Mouse (Mus musculus): ENCODE data around the gene Akap4. TPM values are rescaled to one million over a fixed set of nuclear protein-coding genes. Genes with fewer than 3 reads are reported as not detected.
A peak's percentile ranks its signal among the peaks of the same experiment; 100 is the strongest.

The Akap4 gene
- total RNA-seq (2021) = not detected

DNA sequence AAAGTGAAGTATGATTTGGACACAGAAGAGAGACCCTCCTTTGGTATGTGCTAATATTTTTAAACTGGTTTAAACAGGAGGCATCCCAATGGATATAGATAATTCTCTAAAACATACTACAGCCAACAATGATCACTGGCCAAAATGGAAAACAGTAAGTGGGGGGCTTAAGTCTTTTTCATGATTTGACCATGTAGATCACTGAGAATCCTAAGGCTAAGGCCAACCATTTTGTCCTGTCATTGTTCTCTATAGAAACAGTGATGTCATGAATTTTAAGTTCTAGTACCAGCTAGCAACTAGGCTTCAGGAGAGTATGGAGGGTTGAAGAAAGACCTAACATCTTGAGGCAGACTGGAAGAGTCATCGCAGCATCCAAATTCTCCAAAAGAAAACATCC, at the start of gene Akap4:
TSS of gene Akap4 (plus strand) at position 301 of the 400 bp plus-strand sequence.
- intact Hi-C loops (cut with DNase I) = no loop called here
- no peak for DNase-seq

DNA sequence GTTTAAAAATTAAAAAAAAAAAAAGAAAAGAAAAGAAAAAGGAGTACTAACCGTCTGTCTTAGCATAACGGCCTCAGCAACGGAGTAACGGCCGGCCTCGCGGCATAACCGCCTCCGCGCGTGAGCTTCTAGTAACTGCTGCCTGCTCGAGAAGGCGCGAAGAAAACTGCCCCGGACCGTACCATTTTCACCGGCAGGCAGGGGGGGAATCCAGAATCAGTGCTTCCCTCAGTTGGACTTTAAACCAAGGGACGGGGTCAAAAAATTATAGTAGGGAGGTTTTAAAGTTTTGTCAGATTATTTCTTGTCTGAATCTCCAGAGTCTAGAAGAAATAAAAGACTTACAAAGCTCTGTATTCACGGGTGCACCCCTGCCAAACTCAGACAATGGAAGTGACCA, 25.8 kb upstream of the Akap4 start, which contains the start of gene Ccnb3:
TSS of gene Ccnb3 (minus strand) at position 101 of the 400 bp plus-strand sequence.
- intact Hi-C loops (cut with DNase I) = no loop called here
- no peak for DNase-seq

DNA sequence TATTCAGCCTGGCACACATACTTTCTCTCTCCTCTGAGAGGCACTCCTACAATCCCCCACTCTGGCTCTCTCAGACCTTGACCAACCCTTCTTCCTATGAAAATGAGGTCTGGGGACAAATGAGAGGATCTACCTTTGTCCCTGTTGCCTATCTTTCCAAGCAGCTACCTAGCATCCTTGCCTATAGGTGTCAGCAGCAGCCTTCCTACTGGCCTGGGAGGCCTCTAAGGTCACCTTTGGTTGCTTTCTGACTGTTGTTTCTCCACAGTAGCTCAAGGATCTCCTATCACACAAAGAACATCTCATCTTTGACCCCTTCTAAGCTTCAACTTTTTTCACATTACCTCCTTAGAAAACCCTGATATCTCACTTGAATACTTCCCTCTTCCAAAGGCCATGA, 10.3 kb upstream of the Akap4 start:
- intact Hi-C loops (cut with DNase I) = no loop called here

DNA sequence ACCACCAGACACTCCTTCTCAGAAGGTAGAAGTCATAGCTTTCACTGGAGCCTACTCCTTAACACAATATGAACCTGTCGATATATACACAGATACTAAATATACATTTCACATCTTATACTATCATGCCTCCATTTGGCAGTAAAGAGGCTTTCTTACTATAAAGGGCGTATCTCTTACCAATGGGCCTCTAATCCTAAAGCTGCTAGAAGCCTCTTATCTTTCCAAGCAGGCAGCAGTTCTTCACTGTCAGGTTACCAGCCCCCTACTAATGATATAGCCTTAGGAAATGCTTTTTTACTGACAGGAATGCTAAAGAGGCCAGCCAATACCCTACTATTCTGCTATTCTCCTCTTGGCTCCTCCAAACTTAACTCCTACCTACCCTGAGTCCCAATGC, 9.7 kb upstream of the Akap4 start:
- intact Hi-C loops (cut with DNase I) = no loop called here

More for the DNA sequence above, 10.3 kb upstream of the Akap4 start:
- no peak for DNase-seq

DNA sequence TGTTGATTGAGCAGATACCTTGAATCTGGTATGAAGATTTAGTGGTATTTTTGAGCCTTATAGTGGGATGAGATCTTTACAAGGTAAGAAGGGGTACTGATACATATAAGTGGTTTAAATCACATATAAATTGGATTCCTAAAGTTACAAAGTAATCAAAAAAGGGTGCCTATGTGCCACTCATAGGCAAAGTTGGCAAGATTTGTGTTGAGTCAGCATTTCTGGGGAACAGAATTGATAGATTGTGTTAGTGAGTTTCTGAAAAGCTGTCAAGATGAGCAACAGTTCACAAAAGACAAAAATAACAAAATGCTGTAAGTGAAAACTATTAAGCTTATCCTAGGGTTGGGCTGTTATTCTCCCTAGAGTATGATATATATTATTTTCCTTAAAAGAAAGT, 3.2 kb upstream of the Akap4 start:
- intact Hi-C loops (cut with DNase I) = no loop called here
- no peak for DNase-seq

More for the DNA sequence above, 9.7 kb upstream of the Akap4 start:
- DNase-seq = no peak

DNA sequence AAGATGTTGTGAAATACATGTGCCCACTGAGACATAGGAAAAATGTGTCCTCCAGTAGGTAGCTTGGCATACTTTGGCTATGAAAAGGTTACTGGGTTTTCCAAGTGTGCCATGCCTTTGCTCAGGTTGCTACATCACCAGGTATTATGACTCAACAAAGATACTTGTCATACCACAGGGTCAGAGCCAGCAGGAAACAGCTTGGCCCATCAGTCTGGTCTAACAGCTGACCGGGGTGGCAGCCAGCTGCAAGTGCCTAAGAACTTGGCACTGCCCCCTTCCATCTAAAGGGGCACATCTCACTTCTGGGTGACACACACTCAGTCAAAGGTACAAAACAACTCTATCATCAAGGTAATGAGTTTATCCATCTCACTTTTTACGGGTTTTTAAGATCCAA, 683 bp downstream of the Akap4 start:
- DNase-seq = peak; percentile 1 to 23

DNA sequence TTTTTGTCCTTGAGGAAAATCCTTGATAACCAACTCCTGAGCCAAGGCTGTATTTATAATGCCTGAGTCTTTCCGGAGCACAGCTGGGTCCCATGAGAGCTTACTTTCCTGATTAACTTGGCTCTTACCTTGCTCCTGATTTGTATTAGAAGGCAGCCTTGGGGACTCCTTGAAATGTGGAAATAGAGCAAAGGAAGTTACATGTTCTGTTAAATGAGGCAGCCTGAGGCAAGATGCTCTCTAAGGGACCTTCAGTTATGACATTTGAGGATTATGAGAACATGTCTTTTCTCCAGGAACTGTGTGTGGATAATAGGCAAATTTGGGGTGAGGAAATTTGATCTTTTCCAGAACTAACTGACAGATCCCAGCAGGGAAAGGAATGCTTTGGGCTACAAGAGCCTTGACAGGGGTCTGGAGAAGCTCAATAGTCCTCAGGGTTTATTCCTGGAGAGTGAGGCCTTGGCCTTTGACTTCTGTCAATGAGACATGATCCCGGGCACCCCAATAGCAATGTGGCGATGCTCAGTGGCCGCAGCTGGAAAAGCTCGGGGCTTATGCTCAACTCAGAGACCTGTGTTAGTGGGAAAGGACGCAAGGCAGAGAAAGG, 12.6 kb downstream of the Akap4 start:
- peak in 1 of 2 experiments; percentile 10 for DNase-seq
- intact Hi-C loops (cut with DNase I) = no loop called here

More for the DNA sequence above, 683 bp downstream of the Akap4 start:
- intact Hi-C loops (cut with DNase I) = no loop called here

DNA sequence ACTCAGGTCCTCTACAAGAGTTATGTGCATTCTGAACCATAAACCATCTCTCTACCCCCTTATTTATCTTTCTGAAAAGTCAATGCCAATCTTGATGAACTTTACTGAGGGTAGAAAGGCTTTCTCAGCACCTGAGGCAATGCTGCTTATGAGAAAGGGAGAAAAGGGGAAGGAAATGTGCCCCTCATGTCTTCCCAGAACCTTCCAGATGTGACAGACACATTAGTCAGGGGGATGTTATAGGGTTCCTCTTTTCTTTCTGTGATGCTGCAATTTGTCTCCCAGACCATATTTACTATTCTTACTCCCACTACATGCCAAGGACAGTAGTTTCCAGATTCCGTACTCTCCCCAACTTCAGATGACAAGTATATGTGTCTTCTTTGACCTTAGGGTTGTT, 18.6 kb downstream of the Akap4 start:
- intact Hi-C loops (cut with DNase I) = no loop called here

DNA sequence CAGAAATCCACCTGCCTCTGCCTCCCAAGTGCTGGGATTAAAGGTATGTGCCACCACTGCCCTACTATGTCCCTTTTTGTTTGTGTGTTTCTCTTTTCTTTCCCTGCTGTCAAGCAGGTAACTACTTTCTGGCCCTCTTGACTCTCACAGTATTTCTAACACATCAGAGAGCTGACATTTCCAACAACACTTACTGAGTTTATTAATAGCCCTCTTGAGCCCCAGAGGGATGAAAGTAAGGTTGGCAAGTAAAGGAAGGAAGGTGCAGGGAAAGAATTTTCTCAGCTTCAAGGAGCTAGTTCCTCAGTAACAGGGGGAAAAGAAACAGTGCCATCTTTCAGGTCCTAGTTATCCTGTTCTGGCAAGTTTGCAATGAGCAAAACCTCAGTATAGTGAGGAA, 23.0 kb downstream of the Akap4 start:
- DNase-seq = peak in 1 of 2 experiments; percentile 6
- intact Hi-C loops (cut with DNase I) = no loop called here

More for the DNA sequence above, 18.6 kb downstream of the Akap4 start:
- DNase-seq = no peak

DNA sequence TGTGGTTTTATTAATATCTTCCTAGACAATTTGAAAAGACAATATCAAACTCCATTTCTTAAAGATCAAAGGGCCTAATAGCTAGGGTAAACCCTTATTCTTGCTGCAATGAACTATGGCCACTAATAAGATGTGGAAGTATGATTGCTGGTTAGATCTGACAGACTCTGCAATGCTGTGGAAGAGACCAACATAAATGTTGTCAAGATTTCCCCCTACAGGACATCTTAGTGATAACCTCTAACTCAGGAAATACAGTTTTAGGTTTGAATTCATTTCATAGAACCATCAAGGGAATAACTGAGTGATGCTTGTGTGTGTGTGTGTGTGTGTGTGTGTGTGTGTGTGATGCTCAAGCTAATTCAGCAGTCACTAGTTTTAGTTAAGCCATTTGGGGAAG, 35.0 kb downstream of the Akap4 start:
- intact Hi-C loops (cut with DNase I) = loop anchor here (5.0 kb wide), 1 partner anchor 180 kb away; no protein-coding TSS in a partner anchor
- no peak for DNase-seq

DNA sequence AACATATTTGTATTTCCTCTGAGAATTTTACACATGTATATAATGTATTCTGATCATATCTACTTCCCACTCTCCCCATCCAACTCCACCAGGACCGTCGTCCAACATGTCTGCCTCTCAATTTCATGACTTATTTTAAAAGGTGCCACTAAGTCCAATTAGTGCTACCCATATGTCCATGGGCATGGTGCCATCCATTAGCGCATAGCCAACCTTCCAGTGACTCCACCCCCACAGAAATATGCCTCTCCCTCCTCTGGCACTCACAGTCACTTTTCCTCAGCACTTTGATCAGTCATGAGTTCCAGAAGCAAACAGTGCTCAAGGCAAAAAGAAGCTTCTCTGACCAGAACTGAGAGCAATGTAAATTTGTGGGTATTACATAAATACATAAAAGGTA, 47.6 kb downstream of the Akap4 start:
- DNase-seq = no peak
- intact Hi-C loops (cut with DNase I) = no loop called here

DNA sequence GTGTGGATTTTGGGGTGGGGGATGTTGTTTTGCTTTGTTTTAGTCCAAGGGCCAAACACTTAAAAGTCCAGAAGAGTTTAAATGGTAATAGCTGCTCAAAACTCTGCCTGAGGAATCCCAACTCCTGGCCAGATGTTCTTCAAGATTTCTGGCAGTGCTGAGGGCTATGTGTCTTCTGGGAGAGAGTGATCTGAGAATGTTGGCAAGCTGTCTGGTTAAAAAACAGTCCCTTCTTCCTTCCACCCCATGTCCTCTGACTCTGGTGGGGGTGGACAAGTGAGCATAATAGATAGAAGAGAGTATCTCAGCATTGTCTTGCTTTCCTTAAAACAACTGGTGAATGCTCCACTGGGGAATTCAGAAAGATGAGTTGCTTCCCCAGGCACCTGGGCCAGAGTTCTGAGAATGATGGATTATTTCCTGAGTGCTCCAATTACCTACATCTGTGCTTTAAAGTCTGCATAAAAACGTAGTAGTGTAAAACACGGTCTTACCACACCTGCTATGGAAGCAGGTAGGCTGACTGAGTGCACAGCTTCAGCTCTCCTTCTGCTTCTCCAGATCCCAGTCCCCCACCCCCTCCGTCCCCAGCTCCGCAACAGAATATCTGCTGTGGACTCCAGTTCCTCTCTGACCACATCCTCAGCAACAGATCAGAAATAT, 54.4 kb downstream of the Akap4 start:
- intact Hi-C loops (cut with DNase I) = no loop called here
- DNase-seq = peak in 1 of 2 experiments; percentile 13

Other genes starting within 250 kb of the Akap4 start
- gene Ccnb3, start 25.9 kb upstream of the Akap4 start, total RNA-seq (2021) = under 1 TPM in 1 of 2 experiments, not detected in 1; 0.32 TPM

All from heart, postnatal 10 days (tissue).